Mouse (Mus musculus) cerebral cortex, adult 2 months (tissue): ENCODE measurements around the gene Mmrn1.

Source experiments
- WGBS: fragments of 180-500 bp; shearing (Covaris S2); methylation state at CpG from one replicate; pipeline ENCODE4 v1.1.7; 2018; 5-methylcytosine and 5-hydroxymethylcytosine counted together

The Mmrn1 gene

DNA sequence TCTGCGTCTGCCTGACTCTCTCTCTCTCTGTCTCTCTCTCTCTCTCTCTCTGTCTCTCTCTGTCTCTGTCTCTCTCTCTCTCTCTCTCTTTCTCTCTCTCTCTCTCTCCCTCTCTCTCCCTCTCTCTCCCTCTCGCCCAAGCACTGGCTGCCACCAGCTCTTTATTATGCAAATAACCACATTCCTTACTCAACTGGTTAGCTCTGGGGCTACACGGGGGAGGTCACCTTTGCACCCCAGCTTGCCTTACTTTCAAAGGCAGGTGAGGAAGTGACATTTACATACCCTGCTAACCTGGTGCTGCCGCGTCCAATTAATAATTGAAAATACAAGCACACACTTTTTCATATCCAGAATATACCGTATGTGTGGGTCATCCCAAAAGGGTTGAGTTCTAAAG, 69.3 kb downstream of the Mmrn1 start:
- WGBS: 38% methylated on average over 6 of the region's 6 CpGs

DNA sequence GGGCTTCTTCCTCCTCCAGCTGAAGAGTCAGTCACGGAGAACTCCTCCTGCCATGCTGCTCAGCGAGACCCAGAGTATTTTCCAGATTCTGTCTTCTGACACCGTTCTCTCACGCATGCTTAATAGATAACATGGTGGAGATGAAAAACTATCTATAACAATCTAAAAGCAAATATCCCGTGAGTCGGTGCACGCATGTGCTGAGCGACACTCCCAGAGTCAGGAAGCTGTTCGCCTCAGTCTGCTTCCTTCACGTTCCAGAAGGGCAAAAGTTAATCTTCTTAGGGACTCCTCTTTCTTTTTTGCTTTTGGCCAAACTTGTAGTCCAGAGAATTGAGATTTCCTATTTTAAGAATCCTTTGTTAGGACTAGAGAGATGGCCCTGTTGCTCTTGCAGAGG, 69.7 kb downstream of the Mmrn1 start:
- 61% methylated on average over 10 of the region's 10 CpGs for WGBS

DNA sequence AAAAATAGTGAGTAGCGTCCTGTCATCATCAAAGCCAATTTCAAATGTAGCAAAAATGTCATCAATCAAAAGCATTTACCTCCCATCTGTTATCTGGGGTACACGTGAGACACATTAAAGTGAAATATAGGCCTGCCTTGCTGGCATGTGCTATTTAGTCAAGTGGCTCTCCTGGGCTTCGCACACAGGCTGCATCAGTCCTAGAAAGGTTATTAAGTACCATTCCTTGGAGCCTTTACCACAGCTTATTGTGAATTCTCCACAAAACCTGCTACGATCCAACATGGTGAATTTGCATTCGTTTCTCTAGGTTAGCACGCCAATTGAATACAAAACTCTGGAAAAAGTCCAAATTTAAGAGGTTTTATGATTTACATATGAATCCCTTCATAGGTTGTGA, 70.8 kb downstream of the Mmrn1 start:
- whole genome bisulfite sequencing: 65% methylated on average over 6 of the region's 6 CpGs

DNA sequence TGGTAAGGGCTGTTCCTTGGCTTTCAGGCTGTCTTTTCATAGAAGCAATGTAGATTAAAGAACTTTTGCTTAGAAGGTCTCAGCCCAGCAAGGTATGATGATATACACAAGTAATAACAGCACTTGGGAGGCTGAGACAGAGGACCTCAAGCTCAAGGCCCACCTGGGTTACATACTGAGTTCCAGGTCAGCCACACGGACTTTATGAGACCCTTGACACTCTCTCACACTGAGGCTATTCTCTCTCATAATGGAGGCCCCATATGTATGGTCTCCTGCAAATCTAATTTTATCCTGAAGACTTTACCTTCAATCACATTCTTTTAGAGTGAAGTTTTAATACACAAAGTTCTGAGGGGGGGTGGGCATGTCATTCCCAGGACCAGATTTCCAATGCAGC, 71.6 kb downstream of the Mmrn1 start:
- whole genome bisulfite sequencing: 86% methylated on average over 1 of the region's 1 CpGs

DNA sequence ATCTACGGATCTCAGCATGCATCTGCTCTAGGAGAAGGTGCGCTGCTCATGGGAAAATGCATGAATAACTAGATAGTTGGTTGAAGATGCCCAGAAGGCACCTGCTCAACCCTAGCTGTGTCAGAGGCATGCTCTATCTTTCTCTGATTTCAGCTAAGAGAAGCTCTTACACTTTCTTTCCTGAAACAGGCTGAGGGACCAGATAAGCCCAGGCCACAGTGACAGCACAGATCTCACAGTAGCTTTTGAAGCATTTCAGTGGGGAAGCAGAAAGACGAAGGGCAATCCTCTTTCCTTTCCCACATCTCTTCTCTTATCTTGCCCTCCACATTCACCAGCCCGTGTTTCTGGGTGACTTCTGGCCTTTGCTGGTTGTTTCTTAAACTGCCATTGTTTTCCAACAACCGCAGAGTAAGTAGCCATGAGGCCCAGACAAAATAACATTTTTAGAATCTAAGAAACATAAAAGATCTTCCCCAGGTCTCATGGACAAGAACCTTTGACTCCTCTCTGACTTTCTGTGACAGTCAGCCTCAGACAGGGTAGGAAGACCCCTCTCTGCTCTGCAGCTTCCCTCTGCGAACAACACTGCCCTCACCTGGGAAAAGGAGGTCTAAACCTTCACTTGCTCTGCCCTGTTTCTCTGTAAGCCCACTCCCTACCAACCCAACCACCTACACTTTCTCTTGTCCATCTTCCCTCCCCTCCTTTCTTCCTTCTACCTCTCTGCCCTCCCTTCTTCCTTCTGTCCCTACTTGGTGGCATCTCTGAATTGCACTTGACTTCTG, 76.4 kb downstream of the Mmrn1 start:
- 92% methylated on average over 6 of the region's 6 CpGs for WGBS

DNA sequence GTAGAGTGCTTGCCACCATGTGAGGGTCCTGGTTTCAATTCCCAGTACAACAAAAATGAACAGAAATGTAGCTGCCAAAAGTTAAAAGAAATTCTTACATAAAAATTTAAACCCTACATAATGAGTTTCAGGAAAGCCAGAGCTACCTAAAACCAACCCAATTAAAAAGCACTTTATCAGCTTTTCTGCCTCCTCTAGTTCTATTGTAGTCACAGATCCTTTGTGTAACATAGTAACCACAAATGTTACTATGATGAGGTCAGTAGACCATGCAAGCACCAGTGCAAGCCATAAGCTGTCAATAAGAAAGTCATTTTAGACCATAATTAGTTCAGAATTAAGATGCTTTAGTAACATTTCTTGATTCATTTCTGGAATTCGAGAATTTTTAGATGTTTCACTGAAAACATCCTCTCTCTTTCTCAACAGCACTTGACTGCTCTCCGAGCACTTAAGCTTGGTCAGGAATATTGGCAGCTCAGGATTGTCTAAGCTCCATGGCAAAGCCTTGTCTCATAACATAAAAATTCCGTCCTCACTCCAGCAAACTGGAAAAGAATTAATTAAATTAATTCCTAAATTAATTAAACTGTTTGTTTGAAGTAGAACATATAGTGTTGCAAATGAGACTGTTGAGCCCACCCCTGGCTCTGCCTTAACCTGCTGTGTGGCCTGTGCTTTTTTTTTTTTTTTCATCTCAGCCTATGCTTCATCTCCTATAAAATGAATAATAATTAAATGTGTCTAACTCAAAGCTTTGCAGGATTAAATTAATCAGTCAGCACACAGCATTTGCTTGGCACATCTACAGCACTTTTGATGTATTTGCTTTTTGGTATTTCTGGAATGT, 79.4 kb downstream of the Mmrn1 start:
- 45% methylated on average over 3 of the region's 3 CpGs for WGBS

DNA sequence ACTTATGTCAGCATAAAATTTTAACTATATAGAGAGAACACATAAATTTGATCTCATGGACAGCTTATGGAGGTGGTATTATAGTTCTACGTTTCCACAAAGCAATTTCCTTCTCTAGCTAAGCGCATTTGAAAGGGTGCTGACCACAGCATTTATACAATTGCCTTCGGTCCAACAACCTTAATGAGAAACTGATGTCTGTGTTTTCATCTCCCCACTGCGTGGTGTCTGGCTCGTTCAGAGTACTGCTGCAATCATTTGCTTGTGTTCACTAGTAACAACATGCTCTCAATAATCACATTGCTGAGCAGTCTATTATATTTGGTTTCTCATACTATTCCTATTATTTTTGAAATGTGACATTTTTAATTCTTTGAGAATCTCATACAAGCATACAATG, 89.0 kb downstream of the Mmrn1 start:
- WGBS: 70% methylated on average over 5 of the region's 5 CpGs

DNA sequence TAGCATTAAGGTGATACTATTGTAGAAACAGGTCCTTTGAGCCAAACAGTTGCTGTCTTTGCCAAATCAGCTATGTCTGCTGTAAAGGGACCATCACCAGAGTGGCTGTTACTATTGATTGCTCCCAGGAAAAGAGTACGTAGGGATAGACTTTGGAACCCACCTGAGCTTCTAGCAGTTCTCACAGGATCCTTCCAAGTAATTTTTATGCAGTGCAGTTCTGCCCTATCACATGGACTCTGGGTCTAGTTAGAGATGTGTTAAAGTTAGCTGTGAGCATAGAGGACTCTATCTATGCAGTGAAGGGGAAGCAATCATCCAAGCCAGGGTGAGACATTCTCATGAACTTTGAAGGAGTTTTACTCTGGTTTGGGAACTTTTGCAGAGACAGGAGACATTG, 94.9 kb downstream of the Mmrn1 start:
- WGBS: 88% methylated on average over 1 of the region's 1 CpGs

DNA sequence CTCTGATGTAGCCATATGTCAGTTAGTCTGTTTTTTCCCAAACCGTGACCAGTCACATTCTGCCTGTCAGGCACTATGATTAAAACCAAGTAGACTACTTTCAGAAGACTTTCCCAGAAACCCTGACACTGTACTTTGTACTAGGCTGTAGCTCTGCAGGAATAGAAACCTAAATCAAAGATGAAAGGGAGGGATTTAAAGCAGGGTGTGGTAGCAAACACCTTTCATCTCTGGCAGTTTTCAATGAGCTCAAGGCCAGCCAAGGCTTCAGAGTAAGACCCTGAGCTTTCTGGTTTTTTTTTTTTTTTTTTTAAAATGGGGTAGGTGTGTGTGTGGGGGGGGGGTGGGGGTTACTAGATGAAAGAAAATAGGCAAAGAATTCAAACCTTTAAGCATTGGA, 96.2 kb downstream of the Mmrn1 start:
- WGBS: 92% methylated on average over 1 of the region's 1 CpGs

DNA sequence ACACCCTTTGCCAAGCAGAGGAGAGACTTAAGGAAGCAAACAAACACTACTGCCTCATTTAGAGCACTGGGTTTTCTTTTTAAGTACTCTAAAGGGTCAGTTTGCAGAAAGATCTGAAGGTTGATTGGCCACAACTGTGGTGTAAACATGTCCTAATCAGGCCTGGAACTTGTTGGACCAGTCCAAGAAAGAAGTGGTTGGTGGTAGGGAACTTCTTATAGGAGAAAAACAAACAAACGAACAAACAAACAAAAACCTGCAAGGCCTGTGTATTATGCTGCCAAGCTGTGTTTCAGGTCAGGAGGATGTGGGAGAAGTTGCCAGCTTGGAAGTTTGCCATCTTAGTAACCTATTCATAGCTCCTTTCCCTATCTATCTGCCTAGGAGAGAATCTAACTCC, 108.5 kb downstream of the Mmrn1 start:
- 71% methylated on average over 1 of the region's 1 CpGs for WGBS
